Mouse (Mus musculus) bone marrow, adult 2 months (tissue): Measurements from ENCODE around the gene Gdpd5.

Experiments used
- CTCF ChIP-seq: fragments of 200-500 bp; IDR thresholded peaks from 2 replicates; pipeline ENCODE4 v1.5.1; 2011; ENCODE audit warnings: low read length, control low read depth; ENCODE audit not compliant: control insufficient read depth, insufficient read depth
- POLR2A ChIP-seq: fragments of 200-500 bp; IDR thresholded peaks from 2 replicates; pipeline ENCODE4 v1.6.1; 2011; ENCODE audit warnings: low read depth, mild to moderate bottlenecking, control low read depth, low read length, borderline replicate concordance; ENCODE audit not compliant: control insufficient read depth

GRCm38 (mm10) chr7:99452859-99453258 lies 71.6 kb downstream of the Gdpd5 start:
- TF ChIP-seq CTCF (no peak), POLR2A (no peak)
